ENCODE assay signal across 21 mouse cellular contexts in the genomic region with DNA sequence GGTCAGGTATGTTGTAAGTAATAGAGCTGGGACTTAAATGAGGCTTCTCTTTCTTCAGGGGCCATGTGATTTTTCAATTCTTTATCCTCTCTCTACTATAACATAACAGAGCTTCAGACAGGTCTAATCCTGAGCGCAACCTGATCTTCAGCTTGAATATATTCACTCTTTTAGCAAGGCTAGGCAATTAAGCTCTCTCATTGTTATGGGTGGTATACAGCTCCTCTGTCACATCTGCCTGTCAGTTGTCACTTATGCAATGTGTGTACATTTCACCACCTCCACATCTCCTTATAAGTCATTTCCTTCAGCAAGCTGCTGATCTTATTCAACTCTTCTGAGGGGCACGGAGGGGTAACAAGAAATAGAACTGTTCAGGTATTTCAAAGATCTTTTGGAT.
DNase-seq lines count a peak whose midpoint lies in the region; ATAC-seq and TF ChIP-seq lines count a peak whose summit lies in the region.
"Had no signal": no experiment of that assay in that cellular context is flagged by ENCODE, and none has a peak within 500 bp of the region (broad histone marks: within the 10 kb centered on the region; RNA-seq: fewer than 3 reads in every experiment).

No protein-coding gene starts in this region.

- WGBS in embryonic facial prominence, embryonic 14.5 days = 83% methylated on average over 2 of the region's 2 CpGs
- 83% methylated on average over 2 of the region's 2 CpGs for WGBS in embryonic facial prominence, embryonic 10.5 days
- WGBS in forebrain, embryonic 16.5 days = 79% methylated on average over 2 of the region's 2 CpGs
- 81% methylated on average over 2 of the region's 2 CpGs for WGBS in forebrain, embryonic 14.5 days
- WGBS in forebrain, postnatal 0 days = 78% methylated on average over 2 of the region's 2 CpGs
- WGBS in forebrain, embryonic 11.5 days = 94% methylated on average over 2 of the region's 2 CpGs

- H3K9me3 ChIP-seq in embryonic facial prominence, embryonic 14.5 days (ENCODE audit: control insufficient read depth, low read length) = no peaks in the 10 kb centered on the region
- H3K9me3 ChIP-seq in embryonic facial prominence, embryonic 10.5 days = no peaks in the 10 kb centered on the region
- H3K9me3 ChIP-seq in forebrain, embryonic 16.5 days (ENCODE audit: control insufficient read depth, low read length) = no peaks in the 10 kb centered on the region
- H3K9me3 ChIP-seq in forebrain, embryonic 14.5 days (replicated peaks; ENCODE audit: control insufficient read depth, low read length) = no peaks in the 10 kb centered on the region
- H3K9me3 ChIP-seq in forebrain, postnatal 0 days (ENCODE audit: low read length) = no peaks in the 10 kb centered on the region
- H3K9me3 ChIP-seq in forebrain, embryonic 11.5 days (ENCODE audit: control insufficient read depth, low read length) = no peaks in the 10 kb centered on the region
- H3K9me3 ChIP-seq: G1E had no signal

- no peak overlapping the region for H3K4me2 ChIP-seq in embryonic facial prominence, embryonic 14.5 days (ENCODE audit: low read depth, low read length)
- no peak overlapping the region for H3K4me2 ChIP-seq in forebrain, embryonic 16.5 days (ENCODE audit: low read length)
- H3K4me2 ChIP-seq in forebrain, embryonic 14.5 days (ENCODE audit: low read length) = no peak overlapping the region
- no peak overlapping the region for H3K4me2 ChIP-seq in forebrain, postnatal 0 days (ENCODE audit: low read depth)
- H3K4me2 ChIP-seq in forebrain, embryonic 11.5 days (ENCODE audit: low read depth, low read length, severe bottlenecking) = no peak overlapping the region

- H3K27me3 ChIP-seq in embryonic facial prominence, embryonic 14.5 days (replicated peaks; ENCODE audit: control insufficient read depth, insufficient read depth, low read length) = no peaks in the 10 kb centered on the region
- H3K27me3 ChIP-seq in embryonic facial prominence, embryonic 10.5 days (replicated peaks; ENCODE audit: low read depth, poor library complexity, severe bottlenecking) = no peaks in the 10 kb centered on the region
- H3K27me3 ChIP-seq in forebrain, embryonic 16.5 days (replicated peaks; ENCODE audit: control insufficient read depth, insufficient read depth, low read length) = no peaks in the 10 kb centered on the region
- H3K27me3 ChIP-seq in forebrain, embryonic 14.5 days (replicated peaks; ENCODE audit: control insufficient read depth, insufficient read depth, low read length) = no peaks in the 10 kb centered on the region
- H3K27me3 ChIP-seq in forebrain, postnatal 0 days (ENCODE audit: insufficient read depth, low read length) = no peaks in the 10 kb centered on the region
- no peaks in the 10 kb centered on the region for H3K27me3 ChIP-seq in forebrain, embryonic 11.5 days (ENCODE audit: control insufficient read depth, insufficient read depth, low read length)
- H3K27me3 ChIP-seq: CH12.LX had no signal

- TF ChIP-seq CTCF in forebrain, postnatal 0 days (IDR thresholded peaks at IDR 0.05; ENCODE audit: low read depth) = no peak

- peak; percentile 17 for DNase-seq in embryonic facial prominence, embryonic 14.5 days (ENCODE audit: low spot score)
- no peak for DNase-seq in embryonic facial prominence, embryonic 10.5 days (ENCODE audit: low spot score)
- DNase-seq in forebrain, embryonic 14.5 days (ENCODE audit: low spot score) = no peak
- no peak for DNase-seq in forebrain, postnatal 0 days
- DNase-seq in forebrain, embryonic 11.5 days (ENCODE audit: low spot score) = no peak
- DNase-seq: adrenal gland, adult 2 months; adrenal gland, adult 8-10 months; adrenal gland, postnatal 10 days; adrenal gland, postnatal 14 days; adrenal gland, postnatal 25 days; adrenal gland, postnatal 36 days; B cell, adult 2 months; cerebellum, adult 11 months; cerebellum, adult 11-12 months; cerebellum, adult 18-20 months had no signal

- no peak overlapping the region for H3K27ac ChIP-seq in embryonic facial prominence, embryonic 14.5 days (replicated peaks; ENCODE audit: low read depth, low read length)
- no peak overlapping the region for H3K27ac ChIP-seq in embryonic facial prominence, embryonic 10.5 days (replicated peaks)
- no peak overlapping the region for H3K27ac ChIP-seq in forebrain, embryonic 16.5 days (ENCODE audit: low read length)
- H3K27ac ChIP-seq in forebrain, embryonic 14.5 days (ENCODE audit: low read depth, low read length) = no peak overlapping the region
- H3K27ac ChIP-seq in forebrain, postnatal 0 days (ENCODE audit: low read depth, low read length) = no peak overlapping the region
- H3K27ac ChIP-seq in forebrain, embryonic 11.5 days (ENCODE audit: low read depth, low read length) = no peak overlapping the region

- ATAC-seq in embryonic facial prominence, embryonic 14.5 days (ENCODE audit: low read depth) = 0 out of 2 replicates have a peak, but pooled peaks have one; percentile 44
- peak; percentile 70 for ATAC-seq in forebrain, embryonic 16.5 days
- ATAC-seq in forebrain, embryonic 14.5 days = no peak
- ATAC-seq in forebrain, postnatal 0 days = peak; percentile 71
- ATAC-seq in forebrain, embryonic 11.5 days (replicated peaks; ENCODE audit: low FRiP score) = no peak
- ATAC-seq: activated CD4-positive, CD25-positive, alpha-beta regulatory T cell, adult 4 months; CD4-positive, CD25-positive, alpha-beta regulatory T cell, adult 4 months; Patski had no signal

- H3K9ac ChIP-seq in embryonic facial prominence, embryonic 14.5 days (ENCODE audit: low read depth, low read length) = no peak overlapping the region
- H3K9ac ChIP-seq in forebrain, embryonic 16.5 days (replicated peaks; ENCODE audit: low read depth, low read length) = no peak overlapping the region
- no peak overlapping the region for H3K9ac ChIP-seq in forebrain, embryonic 14.5 days (ENCODE audit: low read length)
- H3K9ac ChIP-seq in forebrain, postnatal 0 days = no peak overlapping the region
- no peak overlapping the region for H3K9ac ChIP-seq in forebrain, embryonic 11.5 days (ENCODE audit: low read length)

- no peaks in the 10 kb centered on the region for H3K4me1 ChIP-seq in embryonic facial prominence, embryonic 14.5 days (ENCODE audit: control insufficient read depth, insufficient read depth, low read length)
- H3K4me1 ChIP-seq in embryonic facial prominence, embryonic 10.5 days = no peaks in the 10 kb centered on the region
- H3K4me1 ChIP-seq in forebrain, embryonic 16.5 days (replicated peaks; ENCODE audit: control insufficient read depth, insufficient read depth, low read length) = no peaks in the 10 kb centered on the region
- no peaks in the 10 kb centered on the region for H3K4me1 ChIP-seq in forebrain, embryonic 14.5 days (ENCODE audit: control insufficient read depth, insufficient read depth, low read length)
- H3K4me1 ChIP-seq in forebrain, postnatal 0 days (ENCODE audit: insufficient read depth) = no peaks in the 10 kb centered on the region
- H3K4me1 ChIP-seq in forebrain, embryonic 11.5 days (replicated peaks; ENCODE audit: control insufficient read depth, insufficient read depth, low read length) = no peaks in the 10 kb centered on the region

- no peaks in the 10 kb centered on the region for H3K36me3 ChIP-seq in embryonic facial prominence, embryonic 14.5 days (ENCODE audit: control insufficient read depth, insufficient read depth, low read length)
- H3K36me3 ChIP-seq in embryonic facial prominence, embryonic 10.5 days (replicated peaks) = no peaks in the 10 kb centered on the region
- H3K36me3 ChIP-seq in forebrain, embryonic 16.5 days (ENCODE audit: control insufficient read depth, insufficient read depth) = no peaks in the 10 kb centered on the region
- no peaks in the 10 kb centered on the region for H3K36me3 ChIP-seq in forebrain, embryonic 14.5 days (ENCODE audit: control insufficient read depth, insufficient read depth, low read length)
- no peaks in the 10 kb centered on the region for H3K36me3 ChIP-seq in forebrain, postnatal 0 days (ENCODE audit: insufficient read depth)
- no peaks in the 10 kb centered on the region for H3K36me3 ChIP-seq in forebrain, embryonic 11.5 days (ENCODE audit: control insufficient read depth, insufficient read depth, low read length)
- H3K36me3 ChIP-seq: G1E had no signal

- no peak overlapping the region for H3K4me3 ChIP-seq in embryonic facial prominence, embryonic 14.5 days (ENCODE audit: low read depth, low read length)
- H3K4me3 ChIP-seq in embryonic facial prominence, embryonic 10.5 days = no peak overlapping the region
- no peak overlapping the region for H3K4me3 ChIP-seq in forebrain, embryonic 16.5 days (replicated peaks; ENCODE audit: low read length)
- no peak overlapping the region for H3K4me3 ChIP-seq in forebrain, embryonic 14.5 days (ENCODE audit: low read depth, low read length)
- no peak overlapping the region for H3K4me3 ChIP-seq in forebrain, postnatal 0 days (ENCODE audit: low read depth, low read length)
- no peak overlapping the region for H3K4me3 ChIP-seq in forebrain, embryonic 11.5 days (ENCODE audit: low read depth, low read length)

Comparison
In these comparisons a context has a peak if more than half of its experiments do, and no peak if none do; other contexts are left out.
1. ATAC-seq: peak in embryonic facial prominence, embryonic 14.5 days (single experiment), forebrain, embryonic 16.5 days (single experiment) and forebrain, postnatal 0 days (single experiment); none in forebrain, embryonic 14.5 days (single experiment) and forebrain, embryonic 11.5 days (single experiment).